Mouse (Mus musculus) MEL-GATA-1-ER (cell line): ENCODE measurements at regions not wholly inside any gene's neighbourhood (a gene's known extent, or its start where the extent isn't known, plus 50 kb on each side); places are given as distances from the start of the nearest gene placed in this dataset.
"Not testable (repeated sequence)": the region's sequence is repeated elsewhere in the genome, so short reads cannot be mapped to it uniquely, and the experiment has no call there.

Experiments used
- DNase-seq: peaks from one replicate; pipeline ENCODE4 v3.0.0-alpha.2; 2012; ENCODE audit warnings: low read depth; ENCODE audit errors: extremely low read depth

GRCm38 (mm10) chr9:97297538-97297937 is 72.2 kb downstream of the Trim42 start:
- no peak for DNase-seq

- DNase-seq: no peak
Observed at GRCm38 (mm10) chr9:97295770-97296169, 74.0 kb downstream of the Trim42 start.

DNA sequence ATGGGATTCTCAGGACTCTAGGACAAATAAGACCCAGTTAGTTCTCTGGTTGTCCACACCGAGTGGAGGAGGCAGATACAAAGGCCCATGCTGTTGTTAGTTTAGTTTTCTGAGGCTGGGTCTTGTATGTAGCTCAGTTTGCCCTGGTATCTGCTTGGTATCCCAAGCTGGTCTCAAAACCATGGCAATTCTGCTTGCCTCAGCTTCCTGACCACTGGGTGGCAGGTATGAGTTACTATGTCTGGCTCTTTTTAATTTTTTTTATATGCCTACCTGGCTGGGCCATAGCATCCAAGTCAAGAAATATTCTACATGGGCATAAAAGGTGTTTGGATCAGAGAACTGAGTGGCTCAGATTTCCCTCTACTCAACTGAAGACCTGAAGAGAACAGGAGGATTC is 77.9 kb downstream of the Trim42 start:
- DNase-seq: no peak

DNA sequence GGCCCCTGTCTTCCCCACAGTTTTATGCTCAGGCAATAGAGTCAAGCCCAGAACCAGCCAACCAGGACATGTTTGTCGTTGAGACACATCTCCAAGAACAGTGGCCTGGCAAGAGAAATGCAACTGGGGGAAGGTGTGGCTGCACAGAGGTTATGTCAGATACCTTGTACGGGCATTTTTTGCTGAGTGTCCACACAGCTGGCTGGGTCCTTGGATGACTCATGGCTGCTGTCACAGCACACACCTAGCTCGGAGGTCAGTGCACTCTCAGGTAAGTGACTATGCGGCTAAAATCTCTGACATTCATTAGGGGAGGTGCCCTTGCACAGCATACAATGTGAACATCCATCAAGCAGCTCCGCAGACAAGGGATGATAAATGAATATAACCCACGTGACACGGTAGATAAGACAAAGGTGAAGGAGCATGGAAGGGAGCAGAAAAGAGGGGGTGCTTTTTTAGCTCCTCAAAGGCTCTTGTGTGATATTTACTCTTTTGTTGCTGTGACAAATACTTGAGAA is 85.4 kb downstream of the Trim42 start:
- no peak for DNase-seq

DNA sequence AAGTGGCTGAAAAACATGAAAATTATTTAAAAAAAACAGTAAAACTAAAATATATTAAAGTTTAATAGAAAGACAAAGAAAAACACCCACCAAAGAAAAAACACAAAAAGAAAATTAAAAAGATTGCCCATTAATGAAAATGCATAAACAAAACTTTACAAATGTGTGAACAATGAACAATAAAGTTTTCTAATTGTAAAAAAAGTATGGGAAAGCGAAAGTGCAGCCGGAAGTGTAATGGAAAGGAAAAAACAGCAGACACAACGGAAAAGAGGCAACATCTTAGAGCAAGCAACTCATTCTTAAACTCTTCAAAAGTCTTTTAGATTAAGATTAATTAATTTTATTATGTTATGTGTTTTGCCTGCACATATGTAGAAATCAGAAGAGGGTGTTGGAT is 87.7 kb downstream of the Trim42 start:
- DNase-seq: no peak

DNA sequence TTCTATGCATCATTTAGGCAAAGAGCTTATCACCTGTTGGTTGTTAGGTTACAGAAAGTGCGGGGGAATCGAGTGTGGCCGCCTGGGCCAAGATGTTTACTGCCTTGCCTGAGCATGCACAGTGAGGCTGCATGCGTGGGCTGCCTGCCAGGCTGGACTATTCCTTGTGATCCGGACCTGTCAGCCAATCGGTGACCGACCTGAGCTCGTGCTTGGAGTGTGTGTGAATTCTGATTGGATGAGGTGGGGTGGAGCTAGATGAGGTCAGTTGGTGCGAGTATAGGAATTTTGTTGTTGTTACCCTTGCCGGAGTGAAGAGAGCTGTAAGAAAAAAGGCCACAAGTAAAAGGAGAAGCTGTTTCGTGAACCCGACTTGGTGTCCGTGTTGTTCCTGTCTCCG is 94.3 kb downstream of the Trim42 start:
- not testable (repeated sequence) for DNase-seq

GRCm38 (mm10) chr9:97273891-97274290 is 95.9 kb downstream of the Trim42 start:
- DNase-seq: no peak

DNA sequence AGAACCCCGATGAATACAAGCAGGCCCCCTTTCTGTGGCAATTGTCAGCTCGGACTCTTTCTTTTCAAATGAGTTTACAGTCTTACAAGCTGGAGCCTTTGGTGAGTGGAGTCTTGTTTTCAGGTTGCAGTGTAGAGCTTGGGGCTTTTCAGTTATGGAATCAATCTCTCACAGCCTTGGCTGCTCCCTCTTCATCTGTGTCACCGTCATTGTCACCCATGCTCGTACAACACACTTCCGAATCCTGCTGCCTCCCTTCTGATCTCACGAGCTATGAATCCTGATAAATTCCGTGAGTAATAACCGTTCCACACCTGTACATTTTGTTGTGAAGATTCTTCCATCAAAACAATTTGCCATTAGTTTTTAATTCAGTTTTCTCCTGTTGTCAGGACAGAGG is 97.7 kb downstream of the Trim42 start:
- no peak for DNase-seq

GRCm38 (mm10) chr9:97247621-97248020 is 122.1 kb downstream of the Trim42 start:
- DNase-seq: no peak

- no peak for DNase-seq
Observed at GRCm38 (mm10) chr9:97226074-97226473, 115.1 kb upstream of the Slc25a36 start.

DNA sequence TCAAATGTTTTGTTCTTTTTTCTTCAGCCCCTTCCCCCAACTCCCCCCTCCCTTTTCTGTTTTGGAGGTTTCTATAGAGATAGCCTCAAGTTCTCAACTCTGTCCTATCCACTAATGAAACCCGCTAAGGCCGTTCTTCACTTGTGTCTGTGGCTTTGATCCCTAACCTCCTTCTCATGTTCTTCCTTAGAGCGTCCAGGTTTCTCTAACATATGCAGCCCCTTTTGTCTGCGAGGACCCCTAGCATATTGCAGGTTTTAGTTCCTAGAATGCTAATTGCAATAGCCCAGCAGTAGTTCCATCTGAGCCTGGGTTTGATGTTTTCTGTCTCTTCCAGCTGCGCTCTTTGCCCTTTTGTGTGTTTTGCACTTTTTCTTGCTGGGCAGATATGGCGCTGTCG is 113.6 kb upstream of the Slc25a36 start:
- no peak for DNase-seq

DNA sequence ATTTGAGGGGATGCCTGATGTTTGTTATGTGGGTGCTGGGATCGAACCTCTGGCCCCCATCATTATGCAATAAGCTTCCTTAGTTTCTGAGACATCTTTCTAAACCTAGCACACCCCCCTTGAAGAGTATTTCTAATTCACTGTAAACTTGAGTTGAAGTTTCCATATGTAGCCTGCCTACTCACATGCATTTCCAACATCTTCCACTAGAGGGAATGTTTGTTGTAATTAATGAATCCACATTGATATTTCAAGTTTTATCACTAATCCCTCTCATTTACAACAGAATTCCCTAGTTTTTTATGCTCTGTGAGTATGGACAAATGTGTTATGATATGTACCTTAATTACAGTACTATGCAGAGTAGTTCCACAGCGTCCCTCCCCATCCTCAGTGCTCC is 103.8 kb upstream of the Slc25a36 start:
- DNase-seq: no peak

DNA sequence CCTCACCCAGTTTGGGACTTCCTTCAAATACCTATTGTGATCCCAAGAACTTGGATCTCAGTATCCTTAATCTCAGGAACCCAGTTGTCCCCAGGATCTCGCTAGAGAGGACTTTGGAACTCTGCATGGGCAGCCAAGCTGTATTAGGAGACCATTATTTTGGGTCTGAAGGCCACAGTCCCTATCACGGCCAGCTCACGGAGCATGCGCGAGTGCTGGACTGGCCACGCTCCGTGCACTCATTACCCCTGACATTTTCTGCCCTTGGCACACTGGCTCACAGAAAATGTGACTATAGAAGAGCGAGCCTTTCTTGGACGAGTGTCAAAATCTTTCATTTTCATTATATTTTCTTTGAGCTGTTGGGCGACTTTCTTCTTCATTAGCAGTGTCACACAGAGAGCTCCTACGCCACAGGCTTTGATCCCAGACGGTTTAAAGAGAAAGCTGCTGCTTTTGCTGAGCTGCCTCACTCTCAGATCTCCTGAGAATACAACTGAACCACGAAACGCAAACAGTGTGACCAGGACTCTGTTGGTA is 79.4 kb upstream of the Slc25a36 start:
- no peak for DNase-seq

GRCm38 (mm10) chr9:97189646-97190045 is 78.7 kb upstream of the Slc25a36 start:
- DNase-seq: no peak

- DNase-seq: no peak
Observed at GRCm38 (mm10) chr9:97188616-97189330, 77.8 kb upstream of the Slc25a36 start.

- DNase-seq: no peak
Observed at GRCm38 (mm10) chr9:97173230-97173951, 62.4 kb upstream of the Slc25a36 start.

GRCm38 (mm10) chr9:97172075-97172474 is 61.1 kb upstream of the Slc25a36 start:
- DNase-seq: peak; percentile 25

GRCm38 (mm10) chr9:97171484-97171883 is 60.5 kb upstream of the Slc25a36 start:
- no peak for DNase-seq

DNA sequence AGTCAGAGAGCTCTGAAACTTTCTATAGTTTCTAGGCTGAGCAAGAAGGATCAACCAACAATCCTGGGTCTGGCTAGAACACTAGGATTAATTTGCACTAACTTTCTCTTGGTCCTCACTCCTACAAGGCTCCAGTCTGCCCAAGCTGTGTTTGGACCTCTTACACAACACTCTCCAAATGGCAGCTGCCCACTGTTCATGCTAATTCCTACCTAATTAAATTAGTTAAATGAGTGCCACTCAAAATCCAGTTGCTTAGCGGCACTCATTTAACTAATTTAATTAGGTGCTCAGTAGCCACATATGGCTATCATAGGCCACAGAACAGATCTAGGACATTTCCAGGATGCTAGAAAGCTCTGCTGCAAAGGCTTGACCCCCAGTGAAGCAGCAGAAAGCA is 59.9 kb upstream of the Slc25a36 start:
- no peak for DNase-seq

GRCm38 (mm10) chr9:97162465-97162864 is 51.5 kb upstream of the Slc25a36 start:
- no peak for DNase-seq
